Mouse (Mus musculus): ENCODE measurements around the gene Oscp1.

The Oscp1 gene

DNA sequence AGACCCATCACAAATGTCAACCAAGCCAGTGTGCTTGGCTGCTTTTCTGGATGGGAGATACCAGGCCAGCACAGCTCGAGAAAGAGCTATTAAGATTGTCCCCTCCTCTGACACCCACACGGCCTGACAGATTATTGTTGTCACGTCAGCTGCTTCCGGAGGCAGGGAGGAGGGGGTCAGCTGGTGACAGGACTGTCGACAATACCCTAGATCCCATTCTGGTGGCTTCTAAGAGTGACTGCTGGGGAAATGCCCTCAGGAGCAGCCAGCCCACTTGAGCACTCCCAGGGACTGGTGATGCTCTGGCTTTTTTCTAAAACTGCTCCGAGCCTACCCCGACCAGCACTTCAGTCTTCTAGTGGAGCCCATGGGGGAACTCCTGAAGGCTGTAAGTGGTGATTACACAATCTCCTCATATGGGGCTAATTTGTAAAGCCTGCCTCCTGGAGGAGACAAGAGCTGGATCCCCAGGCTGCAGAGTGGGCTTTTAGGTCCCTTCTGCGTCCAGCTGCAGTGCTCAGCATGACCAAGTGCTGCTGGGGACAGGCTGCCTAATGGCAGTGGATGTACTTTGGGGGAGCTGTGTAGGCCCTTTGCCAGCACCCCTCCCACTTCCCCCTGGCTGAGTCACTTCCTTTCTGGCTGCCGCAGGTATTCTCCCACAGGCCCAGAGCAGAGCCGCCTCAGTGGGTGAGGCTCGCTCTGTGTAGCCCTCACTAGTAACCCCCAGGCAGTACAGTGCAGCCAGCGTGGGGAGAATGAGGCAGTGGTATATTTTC is 52.2 kb downstream of the Oscp1 start:
- DNase-seq (ENCODE audit: low read depth, low spot score) = peak; percentile 90

DNA sequence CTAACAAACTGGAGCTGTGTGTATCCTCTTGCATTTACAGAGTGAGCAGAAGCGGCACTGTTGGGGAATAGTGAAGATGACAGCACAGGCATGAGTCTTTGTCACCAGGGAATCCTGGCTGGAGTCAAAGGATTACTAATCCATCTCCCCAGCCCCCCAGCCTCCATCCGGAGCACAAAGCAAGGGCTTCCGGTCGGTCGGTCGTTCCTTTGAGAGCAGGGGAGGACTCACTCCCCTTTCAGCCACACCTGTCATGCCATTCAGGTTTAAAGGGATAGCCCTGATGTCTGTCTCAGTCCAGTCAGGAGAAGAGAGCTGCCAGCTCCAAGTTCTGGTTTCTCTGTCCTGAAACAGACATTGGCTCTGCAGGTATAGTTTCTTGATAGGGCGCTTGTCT is 52.8 kb downstream of the Oscp1 start:
- DNase-seq (ENCODE audit: low read depth, low spot score) = no peak

- no peak for DNase-seq (ENCODE audit: low read depth, low spot score)
Observed at GRCm38 (mm10) chr4:126113243-126113642, 54.9 kb downstream of the Oscp1 start.

DNA sequence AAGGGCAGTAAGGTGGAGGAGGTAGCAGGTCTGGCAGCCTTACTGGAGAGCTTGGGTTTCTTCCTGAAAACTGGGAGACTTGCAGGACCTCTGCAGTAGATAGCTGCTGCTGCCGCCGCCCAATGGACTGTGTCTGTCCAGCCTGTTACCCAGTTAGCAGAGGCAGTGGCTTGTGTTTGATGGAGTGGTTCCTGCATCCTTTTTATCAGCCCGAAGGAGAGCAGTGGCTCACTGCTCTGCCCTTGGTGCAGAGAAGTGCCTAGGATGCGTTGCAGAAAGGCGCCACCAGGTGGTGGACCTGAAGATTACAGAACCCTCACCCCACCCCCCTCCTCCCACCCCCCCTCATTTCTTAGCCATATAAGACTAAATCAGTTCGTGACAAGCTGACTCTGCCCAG is 55.6 kb downstream of the Oscp1 start:
- DNase-seq (ENCODE audit: low read depth, low spot score) = peak; percentile 88

GRCm38 (mm10) chr4:126115411-126115810 is 57.0 kb downstream of the Oscp1 start:
- DNase-seq (ENCODE audit: low read depth, low spot score) = no peak

DNA sequence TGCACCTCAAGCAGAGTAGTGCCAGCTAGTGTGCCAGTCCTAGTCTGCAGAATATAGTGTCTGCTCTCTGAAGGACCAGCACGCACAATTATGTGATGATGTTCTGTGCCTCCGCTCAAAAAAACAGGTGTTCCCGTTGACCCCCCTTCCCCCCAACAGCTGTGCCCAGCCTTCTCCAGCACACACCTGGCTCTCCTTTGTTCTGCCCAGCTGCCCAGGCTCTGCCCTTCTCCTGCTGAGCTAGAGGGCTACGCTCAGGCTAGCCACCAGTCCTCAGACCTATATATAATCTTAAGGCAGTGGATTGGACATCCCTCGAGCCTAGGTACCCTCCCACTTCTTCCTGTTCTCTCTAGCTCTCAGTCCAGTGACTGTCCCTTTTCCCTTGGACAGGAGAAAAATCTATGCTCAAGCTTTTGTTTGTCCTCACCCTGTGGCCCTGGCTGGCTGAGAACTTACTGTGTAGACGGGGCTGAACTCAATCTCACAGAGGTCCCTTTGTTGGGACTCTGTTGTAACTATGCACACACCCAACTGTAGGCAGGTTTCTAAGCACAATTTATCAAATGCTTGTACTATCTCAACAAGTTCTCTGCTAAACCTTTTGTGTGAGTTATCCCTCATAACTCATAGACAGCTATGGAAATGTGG is 57.6 kb downstream of the Oscp1 start:
- DNase-seq (ENCODE audit: low read depth, low spot score) = no peak

DNA sequence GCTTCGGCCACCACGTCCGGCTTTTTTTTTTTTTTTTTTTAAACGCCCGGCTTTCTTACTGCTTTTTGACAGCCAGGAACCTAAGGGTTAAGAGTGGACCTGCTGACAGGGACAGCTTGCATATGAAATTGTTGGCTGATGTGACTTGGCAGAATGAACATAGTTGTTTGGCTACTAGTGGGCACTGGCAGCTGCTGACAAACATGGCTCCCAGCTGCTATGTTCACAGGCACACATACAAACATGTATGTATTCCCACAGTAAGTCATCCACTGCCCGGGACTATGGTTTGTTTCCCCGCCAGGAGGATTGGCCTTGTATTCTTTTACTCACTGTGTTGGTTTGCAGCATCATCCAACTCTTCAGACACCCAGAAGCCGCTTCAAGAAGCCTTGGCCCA is 58.8 kb downstream of the Oscp1 start:
- DNase-seq (ENCODE audit: low read depth, low spot score) = no peak

GRCm38 (mm10) chr4:126118651-126119050 is 60.3 kb downstream of the Oscp1 start:
- DNase-seq (ENCODE audit: low read depth, low spot score) = no peak

GRCm38 (mm10) chr4:126119051-126119450 is 60.7 kb downstream of the Oscp1 start:
- DNase-seq (ENCODE audit: low read depth, low spot score) = no peak

DNA sequence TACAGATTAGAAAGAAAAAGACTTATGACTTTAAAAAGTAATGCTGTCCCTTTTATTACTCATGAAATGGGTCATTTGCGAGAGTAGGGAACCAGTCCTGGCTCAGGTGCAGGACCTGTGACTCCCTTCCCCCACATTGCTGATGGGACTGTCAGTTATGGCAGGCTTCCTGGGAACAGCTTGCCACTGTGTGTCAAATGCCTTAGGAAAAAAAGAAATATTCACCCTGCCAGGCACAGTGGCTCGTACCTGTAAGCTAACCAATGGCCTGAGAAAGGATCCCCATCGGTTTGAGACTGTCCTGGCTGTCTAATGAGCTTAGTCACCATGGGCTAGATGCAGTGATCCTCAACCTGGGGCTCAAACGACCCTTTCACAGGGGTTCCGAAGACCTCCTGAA is 61.7 kb downstream of the Oscp1 start:
- DNase-seq (ENCODE audit: low read depth, low spot score) = no peak

DNA sequence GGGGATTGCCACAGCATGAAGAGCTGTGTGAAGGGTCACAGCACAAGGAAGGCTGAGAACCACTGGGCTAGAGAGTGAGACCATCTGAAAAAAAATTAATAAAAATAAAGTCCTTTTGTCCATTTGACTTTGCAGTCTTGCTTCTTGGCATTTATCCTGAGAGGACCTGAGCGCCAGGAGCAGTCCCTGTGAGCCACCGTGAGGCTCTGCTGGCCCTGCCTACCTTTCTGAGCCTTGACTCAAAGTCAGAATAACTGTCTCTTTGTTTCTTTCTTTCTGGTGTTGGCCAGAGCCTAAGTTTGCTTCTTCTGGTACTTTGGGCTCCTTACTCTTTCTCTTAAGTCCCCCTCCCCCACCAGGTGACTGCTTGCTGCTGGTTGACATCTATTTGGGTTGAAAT is 62.1 kb downstream of the Oscp1 start:
- no peak for DNase-seq (ENCODE audit: low read depth, low spot score)

DNA sequence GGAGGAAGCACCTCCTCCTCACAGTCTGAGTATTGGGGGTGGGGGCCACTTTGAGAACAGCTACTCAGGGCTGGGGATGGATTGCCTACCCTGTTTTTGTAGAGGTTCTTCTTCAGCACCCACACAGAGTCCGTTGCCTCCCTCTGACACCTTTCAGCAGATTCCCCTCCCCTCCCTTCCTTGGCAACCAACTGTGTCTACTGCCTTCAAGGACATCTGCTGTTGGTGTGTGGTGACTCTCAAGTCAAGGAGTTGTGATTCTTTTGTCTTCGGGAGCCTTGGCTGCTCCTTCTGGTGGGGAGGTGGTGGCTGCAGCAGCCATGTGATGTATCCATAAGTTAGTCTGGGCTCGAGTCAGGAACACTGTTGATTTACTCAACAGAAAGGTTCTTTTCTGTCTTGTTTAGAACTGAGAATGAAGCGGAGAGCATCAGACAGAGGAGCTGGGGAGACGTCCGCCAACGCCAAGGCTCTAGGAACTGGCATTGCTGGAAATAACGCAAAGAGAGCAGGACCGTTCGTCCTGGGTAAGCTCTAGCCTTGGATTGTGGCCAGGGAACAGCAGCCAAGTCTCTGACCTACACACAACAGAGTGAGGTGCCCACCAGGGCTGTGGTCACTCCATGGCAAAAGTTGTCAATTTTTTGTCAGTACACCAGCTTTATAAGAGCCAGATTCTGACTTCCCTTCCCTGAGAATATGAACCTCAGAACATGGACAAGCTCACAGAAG is 65.1 kb downstream of the Oscp1 start:
- DNase-seq (ENCODE audit: low read depth, low spot score) = no peak

DNA sequence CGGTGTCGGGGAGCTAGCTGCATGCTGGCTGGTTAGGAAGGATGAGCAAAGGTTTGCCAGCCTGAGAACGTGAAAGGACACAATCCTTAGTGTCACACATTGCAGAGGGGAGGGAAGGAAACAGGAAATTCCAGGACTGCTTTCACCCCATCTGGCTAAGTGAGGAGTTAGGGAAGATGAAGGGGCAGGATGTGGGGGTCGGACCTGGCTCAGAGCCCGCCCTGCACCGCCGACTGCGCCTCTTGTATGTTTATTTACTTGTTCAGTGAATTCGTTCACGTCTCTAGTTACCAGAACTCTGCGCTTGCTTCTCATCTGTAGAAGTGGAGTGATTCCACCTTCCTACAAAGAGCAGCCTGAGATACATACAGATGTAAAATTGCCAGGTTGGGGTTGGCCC is 72.1 kb downstream of the Oscp1 start:
- no peak for DNase-seq (ENCODE audit: low read depth, low spot score)

DNA sequence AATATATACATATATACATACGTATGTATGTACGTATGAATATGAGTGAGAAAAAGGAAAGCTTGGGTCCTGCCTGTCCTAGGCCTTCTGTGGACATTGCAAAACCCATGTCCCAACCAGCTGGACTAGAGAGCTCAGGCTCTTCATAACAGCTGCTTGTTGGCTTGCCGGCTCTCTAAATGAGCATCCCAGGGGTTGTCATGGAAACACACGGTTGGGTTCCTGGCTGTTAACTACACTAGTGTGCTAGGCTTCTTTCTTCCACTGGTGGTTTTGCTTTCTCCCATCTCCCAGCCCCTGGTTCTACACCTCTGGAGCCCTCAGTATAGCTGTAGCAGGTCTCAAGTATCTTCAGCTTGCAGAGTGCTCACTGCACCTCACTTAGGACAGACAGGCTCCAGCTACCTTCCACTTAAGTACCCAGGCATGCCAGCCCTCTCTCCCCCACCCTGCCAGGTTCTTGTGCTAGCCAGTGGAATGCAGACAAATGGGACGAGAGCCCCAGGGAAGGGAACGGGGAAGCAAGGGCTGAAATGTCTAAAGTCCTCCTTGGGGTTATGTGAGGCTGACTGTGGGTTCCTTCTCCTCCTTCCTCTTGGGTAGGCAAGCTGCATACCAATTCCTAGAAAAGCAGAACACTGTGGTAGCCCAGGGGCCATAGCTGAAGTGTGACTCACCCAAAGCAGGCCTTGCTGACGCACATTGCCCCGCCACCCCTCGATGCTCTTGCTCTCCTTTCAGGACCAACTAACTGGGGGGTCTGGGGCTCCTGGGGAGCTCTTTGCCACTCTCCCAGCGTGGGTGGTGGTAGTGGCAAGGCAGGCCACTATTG is 73.1 kb downstream of the Oscp1 start:
- no peak for DNase-seq (ENCODE audit: low read depth, low spot score)

DNA sequence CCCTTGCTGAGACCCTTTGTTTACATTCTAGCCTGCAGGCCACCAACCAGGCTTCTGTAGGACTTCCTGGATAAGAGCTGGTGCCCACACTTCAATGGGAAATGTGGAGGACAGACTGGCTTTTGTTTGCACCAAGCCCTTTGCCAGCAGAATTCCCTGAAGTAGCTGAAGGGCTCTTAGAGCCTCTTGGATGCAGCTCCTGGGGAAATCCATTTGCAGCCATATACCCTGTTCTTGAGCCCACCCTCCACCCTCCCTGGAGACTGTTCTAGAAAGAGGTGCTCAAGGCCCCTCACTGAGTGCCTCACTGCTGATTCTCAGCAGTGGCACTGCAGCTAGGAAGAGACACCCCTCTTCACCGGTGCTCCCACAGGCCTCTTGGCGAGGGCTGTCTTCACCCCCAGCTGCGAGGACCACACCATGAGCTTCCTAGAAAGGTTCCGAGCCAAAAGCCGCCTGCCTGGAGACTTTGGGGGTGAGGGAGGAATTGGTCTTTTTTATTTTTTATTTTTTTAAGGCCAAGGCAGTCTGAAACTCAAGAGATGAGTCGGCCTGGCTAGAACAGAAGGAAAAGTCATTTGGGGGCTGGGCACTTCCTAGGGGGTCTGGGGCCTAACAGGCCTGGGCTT is 74.4 kb downstream of the Oscp1 start:
- DNase-seq (ENCODE audit: low read depth, low spot score) = no peak

GRCm38 (mm10) chr4:126134236-126134635 is 75.9 kb downstream of the Oscp1 start:
- DNase-seq (ENCODE audit: low read depth, low spot score) = no peak

DNA sequence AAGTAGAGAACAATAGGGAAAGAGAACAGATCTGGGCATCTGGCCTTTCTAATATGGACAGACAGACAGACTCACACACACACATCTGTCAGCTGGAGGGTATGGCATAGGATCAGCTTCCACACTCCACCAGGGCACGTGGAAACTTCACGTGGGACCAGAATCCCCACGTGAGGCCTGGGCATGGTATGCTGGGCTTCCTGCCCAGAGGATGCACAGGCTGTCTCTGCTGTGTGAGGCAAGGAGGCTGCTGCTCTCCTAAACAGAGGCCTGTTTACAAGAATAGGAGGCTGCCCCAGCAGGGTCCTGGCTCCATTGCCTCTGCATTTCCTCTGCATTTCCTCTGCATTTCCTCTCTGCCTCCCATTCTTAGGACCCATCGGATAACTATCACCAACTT is 76.3 kb downstream of the Oscp1 start:
- DNase-seq (ENCODE audit: low read depth, low spot score) = no peak

DNA sequence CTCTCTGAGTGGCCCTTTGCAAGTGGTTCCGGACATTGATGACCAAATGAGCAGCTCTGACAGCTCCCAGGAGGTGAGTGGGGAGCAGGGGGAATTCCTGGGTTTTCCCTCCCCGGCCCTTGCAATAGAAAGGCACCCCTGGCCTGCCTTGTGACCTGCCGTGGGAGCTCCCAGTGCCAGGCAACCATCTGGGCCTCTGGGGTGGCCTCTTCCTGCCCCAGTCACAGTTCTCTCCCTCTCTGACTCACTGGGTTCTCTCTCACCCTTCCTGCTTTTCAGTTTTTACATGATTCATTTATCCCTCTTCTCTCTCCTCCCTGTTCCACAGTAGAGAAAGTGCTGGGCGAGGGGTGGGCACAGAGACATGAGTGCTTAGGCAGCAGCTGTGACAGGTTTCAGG is 79.4 kb downstream of the Oscp1 start:
- DNase-seq (ENCODE audit: low read depth, low spot score) = no peak

GRCm38 (mm10) chr4:126141021-126141420 is 82.7 kb downstream of the Oscp1 start:
- no peak for DNase-seq (ENCODE audit: low read depth, low spot score)

All from CD4-positive, CD25-positive, alpha-beta regulatory T cell, adult 2 months (primary cell).